Mouse (Mus musculus) thymus, adult 2 months (tissue): Measurements from ENCODE around the gene Dgkd.

Experiments used
- CTCF ChIP-seq: fragments of 200-500 bp; IDR thresholded peaks from 2 replicates; pipeline ENCODE4 v1.5.1; 2012; ENCODE audit warnings: mild to moderate bottlenecking, control low read depth, low read length, moderate library complexity, borderline replicate concordance; ENCODE audit not compliant: control insufficient read depth, poor library complexity, insufficient read depth; ENCODE audit errors: extremely low read depth
- POLR2A ChIP-seq: fragments of 200-500 bp; IDR thresholded peaks from 2 replicates; pipeline ENCODE4 v1.6.1; 2012; ENCODE audit warnings: mild to moderate bottlenecking, low read length, control low read depth, moderate library complexity; ENCODE audit not compliant: control insufficient read depth, poor library complexity, insufficient read depth; ENCODE audit errors: extremely low read depth

DNA sequence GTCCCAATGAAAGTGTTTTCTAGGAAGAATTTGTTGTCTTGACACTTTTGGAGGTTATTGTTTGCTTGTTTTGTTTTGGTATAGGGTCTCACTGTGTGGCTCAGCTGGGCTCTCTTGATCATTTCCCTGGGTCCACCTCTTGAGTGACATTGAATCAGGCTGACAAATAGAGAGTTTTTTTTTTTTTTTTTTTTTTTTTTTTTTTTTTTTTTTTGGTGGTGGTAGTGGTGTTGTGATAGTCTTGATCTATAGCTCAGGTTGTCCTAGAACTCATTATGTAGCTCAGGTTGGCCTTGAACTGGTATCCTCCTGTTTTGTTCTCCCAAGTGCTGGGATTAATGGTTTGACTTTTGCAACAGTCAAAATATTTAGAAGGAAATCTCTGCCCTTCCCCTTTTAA lies 11.8 kb downstream of the Dgkd start:
- TF ChIP-seq POLR2A: no peak
- no peak for TF ChIP-seq CTCF
